Mouse (Mus musculus) CD4-positive naive resting alpha-beta T cell, adult 76 days (primary cell): ENCODE measurements around the gene Pcnx2. TPM values are rescaled to one million over a fixed set of nuclear protein-coding genes. Genes with fewer than 3 reads are reported as not detected.

ENCODE experiments used
- total RNA-seq: library from RNA; stranded (reverse); gene quantifications from one replicate; pipeline ENCODE4 v1.2.4, GENCODE M21; 2023

Gene Pcnx2
- not detected for total RNA-seq

DNA sequence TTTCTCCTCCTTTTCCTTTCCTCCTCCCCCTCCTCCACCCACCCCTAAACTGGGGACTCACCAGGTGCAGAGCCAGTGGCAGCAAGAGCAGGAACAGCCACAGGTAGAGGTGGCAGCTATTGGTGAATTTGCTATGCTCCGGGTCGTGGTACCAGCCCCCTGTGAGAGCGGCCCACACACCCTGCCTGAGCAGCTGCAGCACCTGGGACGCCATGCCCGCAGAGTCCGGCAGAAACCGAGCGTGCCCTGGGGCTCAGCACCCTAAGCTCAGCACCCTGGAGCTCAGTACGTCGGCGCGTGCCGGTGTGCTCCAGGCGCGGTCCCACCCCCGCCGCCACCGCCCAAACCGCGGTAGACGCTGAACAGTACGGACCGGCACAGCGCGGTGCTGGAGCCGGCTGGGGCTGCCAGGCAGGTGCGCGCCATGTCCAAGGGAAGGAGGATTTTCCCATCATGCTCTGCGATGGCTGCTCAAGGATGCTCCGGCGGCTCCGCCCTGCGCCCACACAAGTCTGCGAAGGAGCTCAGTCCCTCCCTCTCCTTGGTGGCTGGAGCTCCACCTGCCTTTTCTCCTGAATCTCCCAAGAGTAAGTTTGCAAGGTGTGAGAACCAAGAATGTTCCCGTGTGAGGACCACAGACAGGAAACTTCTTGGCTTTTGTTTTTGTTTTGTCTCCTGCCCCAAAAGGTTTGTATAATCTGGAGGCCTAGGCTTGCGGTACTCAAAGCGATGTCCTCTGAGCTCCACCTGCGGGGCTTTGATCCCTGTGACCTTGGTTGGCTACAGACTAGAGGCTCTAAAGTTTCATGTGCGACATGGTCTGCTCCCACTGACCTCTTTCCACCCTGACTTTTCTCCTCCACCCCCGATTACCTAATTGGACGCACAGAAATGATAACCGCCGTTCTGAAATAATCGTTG lies at the start of gene Pcnx2:
Gene Pcnx2, minus strand, starts transcription at position 450 of the 921 bp plus-strand sequence.

DNA sequence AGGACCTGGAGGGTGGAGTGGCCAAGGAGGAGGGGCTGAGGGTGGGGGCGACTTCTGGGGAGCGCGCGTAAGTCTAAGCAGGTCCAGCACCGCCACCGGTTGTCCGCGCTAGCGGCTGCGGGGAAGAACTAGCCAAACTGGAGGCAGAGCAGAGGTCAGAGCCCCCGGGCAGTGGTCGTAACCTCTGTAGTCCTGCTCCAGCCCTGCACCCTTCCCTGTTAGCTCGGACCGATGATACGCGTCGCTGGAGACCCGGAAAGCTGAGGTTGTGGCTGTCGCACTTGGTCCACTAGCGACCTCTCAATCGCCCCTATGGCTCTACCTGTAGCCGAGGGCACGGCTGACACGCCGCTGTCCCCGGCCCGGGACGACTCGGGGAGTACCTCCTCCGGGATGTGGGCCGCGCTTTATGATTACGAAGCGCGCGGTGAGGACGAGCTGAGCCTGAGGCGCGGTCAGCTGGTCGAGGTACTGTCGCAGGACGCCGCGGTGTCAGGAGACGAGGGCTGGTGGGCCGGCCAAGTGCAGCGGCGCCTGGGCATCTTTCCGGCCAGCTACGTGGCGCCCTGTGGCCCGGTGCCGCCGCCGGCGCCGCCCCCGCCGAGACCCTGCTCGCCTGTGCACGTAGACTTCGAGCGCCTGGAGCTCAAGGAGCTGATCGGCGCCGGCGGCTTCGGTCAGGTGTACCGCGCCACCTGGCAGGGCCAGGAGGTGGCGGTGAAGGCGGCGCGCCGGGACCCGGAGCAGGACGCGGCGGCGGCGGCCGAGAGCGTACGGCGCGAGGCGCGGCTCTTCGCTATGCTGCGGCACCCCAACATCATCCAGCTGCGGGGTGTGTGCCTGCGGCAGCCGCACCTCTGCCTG lies 12.5 kb upstream of the Pcnx2 start, which contains the start of gene Map3k21:
Gene Map3k21, plus strand, starts transcription at position 86 of the 864 bp plus-strand sequence.

DNA sequence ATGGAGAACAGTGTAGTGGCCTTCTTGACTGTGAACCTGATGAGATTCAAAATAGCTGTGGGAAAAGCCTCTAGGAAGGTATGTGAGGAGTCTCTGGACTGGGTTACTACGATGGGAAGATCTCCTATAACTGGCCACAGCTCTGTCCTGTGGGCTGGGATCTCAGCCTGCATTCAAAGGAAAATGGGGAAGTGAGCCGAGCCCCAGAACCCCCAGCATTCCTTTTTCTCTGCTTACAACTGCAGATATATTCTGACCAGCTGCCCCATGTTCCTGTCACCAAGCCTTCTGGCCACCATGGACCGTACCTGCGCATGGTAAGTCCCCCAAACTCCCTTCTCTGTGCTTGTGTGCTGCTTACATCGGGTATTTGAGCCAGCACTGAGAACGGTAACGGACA lies 168.4 kb downstream of the Pcnx2 start, which contains the start of gene Ntpcr:
Gene Ntpcr, plus strand, starts transcription at position 218 of the 400 bp plus-strand sequence.

Other genes starting within 250 kb of the Pcnx2 start
- gene Map10, start 228.5 kb downstream of the Pcnx2 start, total RNA-seq = 1.7 TPM
- 16.2 TPM for gene Ntpcr, start 168.4 kb downstream of the Pcnx2 start, total RNA-seq
- gene Map3k21, start 12.1 kb upstream of the Pcnx2 start, total RNA-seq = not detected
- gene Kcnk1, start 96.9 kb upstream of the Pcnx2 start, total RNA-seq = not detected